Mouse (Mus musculus) limb, embryonic 13.5 days (tissue): ENCODE results near the gene Cfap54. TPM values are rescaled to one million over a fixed set of nuclear protein-coding genes. Genes with fewer than 3 reads are reported as not detected.

Source experiments
- ATAC-seq: fragments of 200-750 bp; cut with Nextera tagmentation; 2 replicates; pipeline ENCODE4 v1.8.0; 2017; ENCODE audit warnings: low read depth, moderate number of reproducible peaks, moderate TSS enrichment; ENCODE audit not compliant: low FRiP score
- H3K27ac ChIP-seq: fragments of 300-500 bp; sonication (generic); 2 replicates; pipeline ENCODE4 v1.5.1; 2015; ENCODE audit warnings: inconsistent platforms, mild to moderate bottlenecking, moderate library complexity
- H3K27me3 ChIP-seq: fragments of 300-500 bp; sonication (generic); 2 replicates; pipeline ENCODE4 v1.6.1; 2015; ENCODE audit warnings: mild to moderate bottlenecking, inconsistent platforms
- H3K36me3 ChIP-seq: fragments of 300-500 bp; sonication (generic); 2 replicates; pipeline ENCODE4 v1.6.1; 2015; ENCODE audit warnings: inconsistent platforms, mild to moderate bottlenecking, moderate library complexity
- H3K4me1 ChIP-seq: fragments of 300-500 bp; sonication (generic); 2 replicates; pipeline ENCODE4 v1.6.1; 2015; ENCODE audit warnings: inconsistent platforms
- H3K4me2 ChIP-seq: fragments of 300-500 bp; sonication (generic); replicated peaks from 2 replicates; pipeline ENCODE4 v1.6.1; 2015; ENCODE audit warnings: inconsistent platforms, mild to moderate bottlenecking, moderate library complexity
- H3K4me3 ChIP-seq: fragments of 300-500 bp; sonication (generic); 2 replicates; pipeline ENCODE4 v1.5.1; 2015; ENCODE audit warnings: moderate library complexity, mild to moderate bottlenecking, inconsistent platforms
- H3K9ac ChIP-seq: fragments of 300-500 bp; sonication (generic); 2 replicates; pipeline ENCODE4 v1.6.1; 2015; ENCODE audit warnings: mild to moderate bottlenecking, inconsistent platforms
- H3K9me3 ChIP-seq: fragments of 300-500 bp; sonication (generic); 2 replicates; pipeline ENCODE4 v1.6.1; 2016; ENCODE audit warnings: inconsistent platforms
- WGBS: fragments of 180-500 bp; shearing (Covaris S2); methylation state at CpG from one replicate; pipeline ENCODE4 v1.1.7; 2015; 5-methylcytosine and 5-hydroxymethylcytosine counted together
- polyA plus RNA-seq: library from polyadenylated mRNA; unstranded; fragments of >200 nt; fragmentation: Nextera tagmentation; extraction: Ambion mirVana; gene quantifications from 2 replicates; pipeline ENCODE4 v1.2.1, GENCODE M21; 2015

Gene Cfap54
- polyA plus RNA-seq, 1 experiment from 2014 or later: 0.15 TPM

DNA sequence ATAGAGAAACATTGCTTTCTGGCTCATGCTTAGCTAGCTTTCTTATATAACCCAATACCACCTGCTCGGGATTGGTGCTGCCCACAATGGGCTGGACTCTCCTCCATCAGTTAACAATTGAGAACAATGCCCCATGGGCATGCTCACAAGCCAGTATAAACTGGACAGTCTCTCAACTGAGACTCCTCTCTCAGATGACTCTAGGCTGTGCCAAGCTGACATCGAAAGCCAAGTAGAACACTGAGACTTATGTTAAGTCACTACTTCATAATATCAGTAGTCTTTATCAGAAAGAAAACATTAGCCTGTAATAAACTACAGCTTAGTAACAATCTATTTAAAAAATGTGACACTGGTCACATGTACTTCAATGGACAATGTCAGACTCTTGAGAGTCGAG, 35.2 kb upstream of the Cfap54 start:
- Histone ChIP-seq H3K36me3 (no peaks in the 10 kb centered on the region), H3K9ac (no peak overlapping the region), H3K27ac (no peak overlapping the region), H3K4me2 (no peak overlapping the region), H3K27me3 (no peaks in the 10 kb centered on the region), H3K4me3 (no peak overlapping the region), H3K9me3 (peaks cover 3% of the 10 kb centered on the region; the same call in 1 of the 2 replicates), H3K4me1 (no peaks in the 10 kb centered on the region)
- ATAC-seq: no peak
- WGBS: 88% methylated on average over 3 of the region's 3 CpGs

DNA sequence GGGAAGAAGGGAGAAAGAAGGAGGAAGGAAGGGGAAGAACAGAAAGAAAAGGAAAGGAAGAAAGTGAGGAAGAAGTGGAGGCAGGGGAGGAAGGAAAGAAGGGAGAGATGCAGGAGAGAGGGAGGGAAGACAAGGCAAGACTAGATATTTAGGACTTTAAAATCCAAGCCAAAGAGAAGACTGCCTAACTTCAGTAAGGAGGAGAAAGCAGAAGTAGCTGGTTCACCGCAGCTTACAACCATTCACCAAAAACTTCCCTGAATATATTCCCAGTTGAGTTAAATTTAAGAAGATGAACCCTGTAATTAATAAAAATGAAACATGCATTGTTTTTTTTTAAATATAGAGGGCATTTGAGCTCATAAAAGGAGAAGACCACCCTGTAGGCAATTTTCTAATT, 34.3 kb upstream of the Cfap54 start:
- no peaks in the 10 kb centered on the region for H3K4me1 ChIP-seq
- no peak overlapping the region for H3K4me2 ChIP-seq
- peaks cover 3% of the 10 kb centered on the region; the same call in 1 of the 2 replicates for H3K9me3 ChIP-seq
- no peak overlapping the region for H3K4me3 ChIP-seq
- no peak for ATAC-seq
- 93% methylated on average over 1 of the region's 1 CpGs for WGBS
- no peaks in the 10 kb centered on the region for H3K27me3 ChIP-seq
- H3K27ac ChIP-seq: no peak overlapping the region
- H3K36me3 ChIP-seq: no peaks in the 10 kb centered on the region
- no peak overlapping the region for H3K9ac ChIP-seq

DNA sequence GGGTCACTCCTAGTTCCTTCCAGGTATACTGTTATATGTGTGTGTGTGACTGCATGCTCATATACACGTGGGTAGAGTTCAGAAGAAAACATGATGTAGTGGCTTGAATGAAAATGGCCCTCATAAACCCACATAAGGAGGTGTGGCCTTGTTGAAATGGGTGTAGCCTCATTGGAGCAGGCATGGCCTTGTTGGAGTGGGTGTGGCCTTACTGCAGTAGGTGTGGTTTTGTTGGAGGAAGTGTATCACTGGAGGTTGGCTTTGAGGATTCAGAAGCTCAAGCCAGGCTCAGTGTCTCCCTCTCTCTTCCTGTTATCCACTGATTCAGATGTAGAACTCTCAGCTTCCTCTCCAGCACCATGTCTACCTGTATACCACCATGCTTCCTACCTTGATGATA, 33.4 kb upstream of the Cfap54 start:
- H3K9ac ChIP-seq: no peak overlapping the region
- H3K4me1 ChIP-seq: no peaks in the 10 kb centered on the region
- H3K27me3 ChIP-seq: no peaks in the 10 kb centered on the region
- H3K9me3 ChIP-seq: peaks cover 3% of the 10 kb centered on the region; the same call in 1 of the 2 replicates
- no peaks in the 10 kb centered on the region for H3K36me3 ChIP-seq
- no peak overlapping the region for H3K27ac ChIP-seq
- no peak for ATAC-seq
- WGBS: 63% methylated on average over 1 of the region's 1 CpGs
- no peak overlapping the region for H3K4me2 ChIP-seq
- no peak overlapping the region for H3K4me3 ChIP-seq

- Histone ChIP-seq H3K27me3 (no peaks in the 10 kb centered on the region), H3K4me1 (no peaks in the 10 kb centered on the region), H3K9me3 (peaks cover 2% of the 10 kb centered on the region; the same call in 1 of the 2 replicates), H3K9ac (no peak overlapping the region), H3K4me3 (no peak overlapping the region), H3K36me3 (no peaks in the 10 kb centered on the region), H3K27ac (no peak overlapping the region), H3K4me2 (no peak overlapping the region)
- WGBS: 82% methylated on average over 8 of the region's 8 CpGs
- ATAC-seq: no peak
Observed at GRCm38 (mm10) chr10:93113968-93114367, 32.5 kb upstream of the Cfap54 start.

GRCm38 (mm10) chr10:93112021-93112420, 30.6 kb upstream of the Cfap54 start:
- no peak for ATAC-seq
- H3K9ac ChIP-seq: no peak overlapping the region
- 90% methylated on average over 6 of the region's 6 CpGs for WGBS

GRCm38 (mm10) chr10:93111412-93111811, 30.0 kb upstream of the Cfap54 start:
- Histone ChIP-seq H3K36me3 (no peaks in the 10 kb centered on the region), H3K4me2 (no peak overlapping the region), H3K27ac (no peak overlapping the region), H3K4me1 (no peaks in the 10 kb centered on the region), H3K4me3 (no peak overlapping the region), H3K27me3 (no peaks in the 10 kb centered on the region), H3K9ac (no peak overlapping the region), H3K9me3 (no peaks in the 10 kb centered on the region)
- WGBS: 59% methylated on average over 8 of the region's 8 CpGs
- no peak for ATAC-seq

More at GRCm38 (mm10) chr10:93112021-93112420, 30.6 kb upstream of the Cfap54 start:
- Histone ChIP-seq H3K36me3 (no peaks in the 10 kb centered on the region), H3K9me3 (no peaks in the 10 kb centered on the region), H3K27me3 (no peaks in the 10 kb centered on the region), H3K4me3 (no peak overlapping the region), H3K4me2 (no peak overlapping the region), H3K4me1 (no peaks in the 10 kb centered on the region), H3K27ac (no peak overlapping the region)

DNA sequence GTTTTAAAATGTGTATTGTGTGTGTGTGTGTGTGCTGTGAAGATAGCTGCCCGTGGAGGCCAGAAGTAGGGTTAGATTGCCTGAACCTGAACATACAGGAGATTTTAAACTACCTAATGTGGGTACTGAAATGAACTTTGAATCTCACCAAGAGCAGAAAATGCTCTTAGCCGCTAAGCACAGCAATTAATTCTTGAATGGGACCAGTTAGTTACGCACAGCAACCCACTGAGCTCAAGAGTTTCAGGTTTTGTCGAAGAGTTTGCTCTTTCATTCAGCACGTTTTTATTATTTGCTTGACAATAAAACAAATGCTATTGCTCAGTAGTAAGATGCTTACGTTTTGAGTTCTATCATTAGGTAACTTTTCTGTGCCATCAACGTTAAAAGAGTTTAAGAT, 23.9 kb upstream of the Cfap54 start:
- Histone ChIP-seq H3K27me3 (no peaks in the 10 kb centered on the region), H3K9me3 (no peaks in the 10 kb centered on the region; the same call in 1 of the 2 replicates), H3K4me1 (no peaks in the 10 kb centered on the region), H3K4me2 (no peak overlapping the region), H3K36me3 (no peaks in the 10 kb centered on the region), H3K4me3 (no peak overlapping the region), H3K9ac (no peak overlapping the region), H3K27ac (no peak overlapping the region)
- no peak for ATAC-seq
- 81% methylated on average over 7 of the region's 7 CpGs for WGBS

GRCm38 (mm10) chr10:93104357-93104756, 22.9 kb upstream of the Cfap54 start:
- H3K4me3 ChIP-seq: no peak overlapping the region
- H3K9ac ChIP-seq: no peak overlapping the region
- no peaks in the 10 kb centered on the region for H3K27me3 ChIP-seq
- H3K9me3 ChIP-seq: no peaks in the 10 kb centered on the region; the same call in 1 of the 2 replicates
- WGBS: 64% methylated on average over 6 of the region's 6 CpGs
- H3K4me2 ChIP-seq: no peak overlapping the region
- no peak for ATAC-seq
- no peaks in the 10 kb centered on the region for H3K36me3 ChIP-seq
- no peak overlapping the region for H3K27ac ChIP-seq
- no peaks in the 10 kb centered on the region for H3K4me1 ChIP-seq

- H3K4me2 ChIP-seq: no peak overlapping the region
- H3K9me3 ChIP-seq: no peaks in the 10 kb centered on the region; the same call in 1 of the 2 replicates
- H3K27ac ChIP-seq: no peak overlapping the region
- 77% methylated on average over 11 of the region's 11 CpGs for WGBS
- H3K36me3 ChIP-seq: no peaks in the 10 kb centered on the region
- no peak overlapping the region for H3K4me3 ChIP-seq
- H3K27me3 ChIP-seq: no peaks in the 10 kb centered on the region
- H3K4me1 ChIP-seq: no peaks in the 10 kb centered on the region
- ATAC-seq: no peak
- no peak overlapping the region for H3K9ac ChIP-seq
Observed at GRCm38 (mm10) chr10:93103676-93104075, 22.3 kb upstream of the Cfap54 start.

DNA sequence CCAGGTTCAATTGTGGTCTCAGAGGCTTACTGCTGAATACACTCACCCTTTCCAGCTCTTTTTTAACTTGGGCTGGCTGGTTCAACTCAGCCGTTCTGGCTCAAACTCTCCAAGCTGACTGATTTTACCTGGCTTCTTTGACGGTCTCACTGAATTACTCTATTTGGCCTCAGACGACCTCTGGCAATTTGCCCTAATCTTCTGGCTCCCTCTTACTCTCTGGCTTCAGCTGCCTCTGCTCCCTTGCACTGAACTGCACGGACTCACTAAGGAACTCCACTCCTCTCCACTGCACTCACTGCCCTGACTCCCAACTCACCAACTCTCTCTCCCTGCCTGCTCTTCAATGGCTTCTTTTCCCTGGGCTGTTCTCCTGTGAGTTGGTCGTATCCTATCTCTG, 20.9 kb upstream of the Cfap54 start:
- Histone ChIP-seq H3K9me3 (peaks cover 3% of the 10 kb centered on the region; the same call in 1 of the 2 replicates), H3K27me3 (no peaks in the 10 kb centered on the region), H3K27ac (no peak overlapping the region), H3K4me3 (no peak overlapping the region), H3K9ac (no peak overlapping the region), H3K36me3 (no peaks in the 10 kb centered on the region), H3K4me1 (no peaks in the 10 kb centered on the region), H3K4me2 (no peak overlapping the region)
- 53% methylated on average over 5 of the region's 5 CpGs for WGBS
- no peak for ATAC-seq

- H3K36me3 ChIP-seq: no peaks in the 10 kb centered on the region
- H3K4me1 ChIP-seq: peaks cover 10% of the 10 kb centered on the region; the same call in 1 of the 2 replicates
- ATAC-seq: no peak
- no peak overlapping the region for H3K4me3 ChIP-seq
- peaks cover 4% of the 10 kb centered on the region; the same call in 1 of the 2 replicates for H3K9me3 ChIP-seq
- no peak overlapping the region for H3K27ac ChIP-seq
- H3K9ac ChIP-seq: no peak overlapping the region
- H3K27me3 ChIP-seq: no peaks in the 10 kb centered on the region
- no peak overlapping the region for H3K4me2 ChIP-seq
- WGBS: 62% methylated on average over 7 of the region's 7 CpGs
Observed at GRCm38 (mm10) chr10:93098211-93098805, 16.9 kb upstream of the Cfap54 start.

GRCm38 (mm10) chr10:93097439-93097838, 16.0 kb upstream of the Cfap54 start:
- Histone ChIP-seq H3K27ac (no peak overlapping the region), H3K9me3 (peaks cover 4% of the 10 kb centered on the region; the same call in 1 of the 2 replicates), H3K9ac (no peak overlapping the region), H3K4me2 (no peak overlapping the region), H3K27me3 (no peaks in the 10 kb centered on the region), H3K4me1 (peaks cover 10% of the 10 kb centered on the region; the same call in 1 of the 2 replicates), H3K36me3 (no peaks in the 10 kb centered on the region), H3K4me3 (no peak overlapping the region)
- no peak for ATAC-seq
- 94% methylated on average over 7 of the region's 7 CpGs for WGBS

- ATAC-seq: no peak
Observed at GRCm38 (mm10) chr10:93095827-93096226, 14.4 kb upstream of the Cfap54 start.

More at GRCm38 (mm10) chr10:93095827-93096226, 14.4 kb upstream of the Cfap54 start:
- Histone ChIP-seq H3K9ac (no peak overlapping the region), H3K4me3 (no peak overlapping the region), H3K27me3 (no peaks in the 10 kb centered on the region), H3K27ac (no peak overlapping the region), H3K4me1 (peaks cover 10% of the 10 kb centered on the region; the same call in 1 of the 2 replicates), H3K36me3 (no peaks in the 10 kb centered on the region), H3K9me3 (peaks cover 4% of the 10 kb centered on the region; the same call in 1 of the 2 replicates), H3K4me2 (no peak overlapping the region)
- 61% methylated on average over 4 of the region's 4 CpGs for WGBS
